Mouse (Mus musculus) stomach, embryonic 15.5 days (tissue): ENCODE results near the gene Dap3. TPM values are rescaled to one million over a fixed set of nuclear protein-coding genes. Genes with fewer than 3 reads are reported as not detected.
A peak's percentile ranks its signal among the peaks of the same experiment; 100 is the strongest.

Source experiments
- ATAC-seq: fragments of 200-750 bp; cut with Nextera tagmentation; 2 replicates; pipeline ENCODE4 v1.8.0; 2017; ENCODE audit warnings: low read depth, moderate number of reproducible peaks, moderate TSS enrichment; ENCODE audit not compliant: insufficient read depth, low FRiP score
- H3K27ac ChIP-seq: fragments of 300-500 bp; sonication (generic); 2 replicates; pipeline ENCODE4 v1.5.1; 2015; ENCODE audit warnings: mild to moderate bottlenecking, inconsistent platforms
- H3K27me3 ChIP-seq: fragments of 300-500 bp; sonication (generic); replicated peaks from 2 replicates; pipeline ENCODE4 v1.6.1; 2015; ENCODE audit warnings: inconsistent platforms
- H3K36me3 ChIP-seq: fragments of 300-500 bp; sonication (generic); 2 replicates; pipeline ENCODE4 v1.6.1; 2015; ENCODE audit warnings: inconsistent platforms
- H3K4me1 ChIP-seq: fragments of 300-500 bp; sonication (generic); 2 replicates; pipeline ENCODE4 v1.6.1; 2015; ENCODE audit warnings: inconsistent platforms
- H3K4me2 ChIP-seq: fragments of 300-500 bp; sonication (generic); 2 replicates; pipeline ENCODE4 v1.6.1; 2015; ENCODE audit warnings: mild to moderate bottlenecking, inconsistent platforms
- H3K4me3 ChIP-seq: fragments of 300-500 bp; sonication (generic); replicated peaks from 2 replicates; pipeline ENCODE4 v1.5.1; 2015; ENCODE audit warnings: inconsistent platforms
- H3K9ac ChIP-seq: fragments of 300-500 bp; sonication (generic); 2 replicates; pipeline ENCODE4 v1.6.1; 2015; ENCODE audit warnings: inconsistent platforms
- H3K9me3 ChIP-seq: fragments of 300-500 bp; sonication (generic); 2 replicates; pipeline ENCODE4 v1.6.1; 2016; ENCODE audit warnings: inconsistent platforms
- WGBS: fragments of 180-500 bp; shearing (Covaris S2); methylation state at CpG from one replicate; pipeline ENCODE4 v1.1.7; 2015; 5-methylcytosine and 5-hydroxymethylcytosine counted together
- polyA plus RNA-seq: library from polyadenylated mRNA; unstranded; fragments of >200 nt; fragmentation: Nextera tagmentation; extraction: Ambion mirVana; gene quantifications from 2 replicates; pipeline ENCODE4 v1.2.1, GENCODE M21; 2015

Dap3 gene
- polyA plus RNA-seq, 1 experiment from 2014 or later = 130 TPM

DNA sequence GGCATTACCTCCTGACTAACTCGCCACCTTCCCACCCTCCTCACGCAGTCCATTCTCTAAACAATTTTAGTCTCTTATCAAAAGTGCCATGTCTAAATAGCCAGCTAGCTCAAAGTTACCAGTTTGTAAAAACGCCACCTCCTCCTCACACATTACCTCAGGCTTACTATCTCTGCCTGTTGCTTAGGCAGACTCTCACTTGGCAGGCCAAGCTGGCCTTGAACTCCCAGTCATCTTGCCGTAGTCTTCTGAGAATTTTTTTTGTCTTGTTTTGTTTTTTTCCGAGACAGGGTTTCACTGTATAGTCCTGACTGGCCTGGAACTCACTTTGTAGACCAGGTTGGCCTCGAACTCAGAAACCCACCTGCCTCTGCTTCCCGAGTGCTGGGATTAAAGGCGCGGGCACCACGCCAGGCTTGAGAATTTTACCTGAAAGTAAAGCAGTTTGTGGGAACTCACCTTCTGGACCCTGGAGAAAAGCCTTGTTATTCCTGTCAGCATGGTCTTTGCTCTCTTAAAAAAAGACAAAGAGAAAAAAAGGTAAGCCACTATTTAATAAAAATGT lies 8.6 kb downstream of the Dap3 start:
- ATAC-seq = no peak
- H3K36me3 ChIP-seq = peaks cover 21% of the 10 kb centered on the region

GRCm38 (mm10) chr3:88939749-88940148 lies 11.2 kb downstream of the Dap3 start:
- ATAC-seq = no peak
- no peak overlapping the region for H3K27ac ChIP-seq
- H3K4me1 ChIP-seq = no peaks in the 10 kb centered on the region
- no peaks in the 10 kb centered on the region for H3K27me3 ChIP-seq
- H3K9me3 ChIP-seq = no peaks in the 10 kb centered on the region
- H3K9ac ChIP-seq = no peak overlapping the region
- 78% methylated on average over 3 of the region's 3 CpGs for WGBS
- H3K4me2 ChIP-seq = no peak overlapping the region
- peaks cover 36% of the 10 kb centered on the region for H3K36me3 ChIP-seq
- H3K4me3 ChIP-seq = no peak overlapping the region

More for the DNA sequence above, 8.6 kb downstream of the Dap3 start:
- Histone ChIP-seq H3K9ac (no peak overlapping the region), H3K27ac (no peak overlapping the region), H3K9me3 (no peaks in the 10 kb centered on the region), H3K4me1 (no peaks in the 10 kb centered on the region), H3K27me3 (no peaks in the 10 kb centered on the region), H3K4me2 (no peak overlapping the region), H3K4me3 (no peak overlapping the region)
- 88% methylated on average over 10 of the region's 10 CpGs for WGBS

DNA sequence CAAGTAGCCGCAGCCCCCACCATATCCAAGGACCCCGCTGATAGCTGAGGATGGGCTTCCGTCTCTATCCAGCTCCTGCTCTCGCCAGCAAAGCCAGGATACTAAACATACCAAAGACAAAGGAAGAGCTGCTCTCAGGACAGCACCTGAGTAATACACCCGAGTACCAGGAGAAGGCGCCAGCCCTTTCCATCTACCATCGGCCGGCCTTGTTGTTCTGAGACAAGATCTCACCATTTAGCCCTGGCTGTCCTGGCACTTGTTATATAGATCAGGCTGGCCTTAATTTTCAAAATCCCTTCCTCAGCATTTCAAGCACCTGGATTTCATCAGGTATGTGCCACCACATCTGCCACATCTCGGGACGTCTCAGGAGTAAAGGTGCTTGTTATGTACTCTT lies 11.9 kb downstream of the Dap3 start:
- WGBS = 91% methylated on average over 10 of the region's 10 CpGs
- H3K36me3 ChIP-seq = peaks cover 42% of the 10 kb centered on the region
- H3K27ac ChIP-seq = no peak overlapping the region
- H3K27me3 ChIP-seq = no peaks in the 10 kb centered on the region
- no peaks in the 10 kb centered on the region for H3K9me3 ChIP-seq
- H3K4me3 ChIP-seq = no peak overlapping the region
- no peak for ATAC-seq
- H3K4me2 ChIP-seq = no peak overlapping the region
- H3K4me1 ChIP-seq = no peaks in the 10 kb centered on the region
- no peak overlapping the region for H3K9ac ChIP-seq

DNA sequence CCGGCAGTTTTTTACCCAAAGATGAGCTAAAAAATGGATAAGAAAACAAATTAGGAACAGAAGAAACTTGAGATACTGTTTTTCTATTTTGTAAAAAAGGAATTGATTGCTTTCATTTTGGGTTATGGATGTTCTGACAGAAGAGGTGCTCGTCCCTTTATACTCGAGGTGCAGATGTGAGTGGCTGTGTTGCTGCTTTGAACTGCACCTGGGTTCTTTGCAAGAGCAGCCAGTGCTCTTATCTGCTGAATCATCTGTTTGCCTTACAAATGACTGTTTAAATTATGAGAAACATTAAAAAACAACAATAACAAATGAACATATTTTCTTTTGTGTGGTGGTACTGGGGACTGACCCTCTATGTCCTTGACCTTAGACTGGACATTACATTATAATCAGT lies 21.5 kb downstream of the Dap3 start:
- H3K27me3 ChIP-seq = no peaks in the 10 kb centered on the region
- H3K4me1 ChIP-seq = no peaks in the 10 kb centered on the region
- WGBS = 80% methylated on average over 3 of the region's 3 CpGs
- no peak overlapping the region for H3K27ac ChIP-seq
- H3K9ac ChIP-seq = no peak overlapping the region
- no peak for ATAC-seq
- H3K4me2 ChIP-seq = no peak overlapping the region
- peaks cover 43% of the 10 kb centered on the region for H3K36me3 ChIP-seq
- H3K9me3 ChIP-seq = no peaks in the 10 kb centered on the region
- no peak overlapping the region for H3K4me3 ChIP-seq

DNA sequence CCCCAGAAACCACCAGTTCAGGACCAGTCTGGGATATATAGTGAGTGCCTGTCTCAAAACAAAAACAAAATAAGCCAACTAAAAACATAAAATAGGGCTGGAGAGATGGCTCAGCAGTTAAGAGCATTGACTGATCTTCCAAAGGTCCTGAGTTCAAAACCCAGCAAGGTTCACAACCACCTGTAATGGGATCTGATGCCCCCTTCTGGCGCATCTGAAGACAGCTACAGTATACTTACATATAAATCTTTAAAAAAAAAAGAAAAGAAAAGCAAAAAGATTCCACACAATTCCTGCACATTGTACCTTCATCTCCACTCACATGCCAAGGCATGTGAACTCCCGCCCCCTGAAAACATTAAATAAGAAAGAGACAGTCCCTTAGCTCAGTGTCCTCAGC lies 25.3 kb downstream of the Dap3 start:
- no peak overlapping the region for H3K9ac ChIP-seq
- no peak for ATAC-seq
- peaks cover 61% of the 10 kb centered on the region for H3K36me3 ChIP-seq
- H3K27me3 ChIP-seq = no peaks in the 10 kb centered on the region
- no peak overlapping the region for H3K4me3 ChIP-seq
- WGBS = 82% methylated on average over 2 of the region's 2 CpGs
- H3K27ac ChIP-seq = no peak overlapping the region
- no peaks in the 10 kb centered on the region for H3K9me3 ChIP-seq
- no peaks in the 10 kb centered on the region for H3K4me1 ChIP-seq
- no peak overlapping the region for H3K4me2 ChIP-seq

- WGBS = 82% methylated on average over 8 of the region's 8 CpGs
- Histone ChIP-seq H3K36me3 (peaks cover 55% of the 10 kb centered on the region), H3K4me2 (no peak overlapping the region), H3K27ac (no peak overlapping the region), H3K9ac (no peak overlapping the region), H3K9me3 (no peaks in the 10 kb centered on the region), H3K4me1 (no peaks in the 10 kb centered on the region), H3K27me3 (no peaks in the 10 kb centered on the region), H3K4me3 (no peak overlapping the region)
- ATAC-seq = no peak
Measured at GRCm38 (mm10) chr3:88923989-88924591, 26.9 kb downstream of the Dap3 start.

GRCm38 (mm10) chr3:88921411-88921810 lies 29.6 kb downstream of the Dap3 start:
- 94% methylated on average over 9 of the region's 9 CpGs for WGBS
- H3K4me2 ChIP-seq = no peak overlapping the region
- peaks cover 42% of the 10 kb centered on the region for H3K36me3 ChIP-seq
- no peaks in the 10 kb centered on the region for H3K27me3 ChIP-seq
- H3K9me3 ChIP-seq = no peaks in the 10 kb centered on the region
- no peak overlapping the region for H3K27ac ChIP-seq
- ATAC-seq = no peak
- H3K9ac ChIP-seq = no peak overlapping the region
- H3K4me3 ChIP-seq = no peak overlapping the region
- H3K4me1 ChIP-seq = 0 out of 2 replicates have a peak, but pooled peaks cover 3% of the 10 kb centered on the region

DNA sequence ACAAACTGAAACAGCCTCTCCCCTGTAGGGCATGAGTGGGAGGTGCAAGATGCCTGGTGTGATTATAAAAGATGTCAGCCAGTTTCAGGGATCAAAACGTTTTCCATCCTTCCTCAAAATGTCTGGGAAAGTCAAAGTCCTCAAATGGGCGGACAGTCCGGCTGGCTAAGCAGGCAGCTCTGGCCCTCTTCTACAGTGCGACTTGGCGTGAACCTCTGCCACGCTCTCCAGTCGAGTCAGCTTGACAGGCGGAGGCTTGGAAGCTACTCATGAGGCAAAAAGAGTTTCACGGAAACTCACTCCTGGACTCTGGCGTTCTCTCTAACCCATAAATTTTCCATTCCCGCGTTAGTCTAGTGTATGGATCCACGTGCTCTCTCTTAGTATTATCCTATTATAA lies 32.0 kb downstream of the Dap3 start:
- Histone ChIP-seq H3K27ac (peak overlapping the region; percentile 35; the same call in 1 of the 2 replicates), H3K4me1 (peaks cover 6% of the 10 kb centered on the region; the same call in 1 of the 2 replicates), H3K36me3 (peaks cover 27% of the 10 kb centered on the region), H3K27me3 (no peaks in the 10 kb centered on the region), H3K4me3 (no peak overlapping the region), H3K9me3 (no peaks in the 10 kb centered on the region), H3K9ac (no peak overlapping the region), H3K4me2 (no peak overlapping the region)
- ATAC-seq = no peak
- WGBS = 64% methylated on average over 13 of the region's 13 CpGs

GRCm38 (mm10) chr3:88914384-88914810 lies 36.6 kb downstream of the Dap3 start:
- no peaks in the 10 kb centered on the region for H3K27me3 ChIP-seq
- peak overlapping the region; percentile 90 for H3K27ac ChIP-seq
- WGBS = 22% methylated on average over 8 of the region's 8 CpGs
- H3K4me1 ChIP-seq = peaks cover 13% of the 10 kb centered on the region
- peak overlapping the region; percentile 82 for H3K4me3 ChIP-seq
- no peaks in the 10 kb centered on the region for H3K9me3 ChIP-seq
- H3K9ac ChIP-seq = peak overlapping the region; percentile 44; the same call in 1 of the 2 replicates
- H3K4me2 ChIP-seq = peak overlapping the region; percentile 88
- ATAC-seq = no peak
- peaks cover 27% of the 10 kb centered on the region for H3K36me3 ChIP-seq

- no peaks in the 10 kb centered on the region for H3K27me3 ChIP-seq
- H3K4me1 ChIP-seq = peaks cover 13% of the 10 kb centered on the region
- ATAC-seq = peak; percentile 95
- H3K4me2 ChIP-seq = peak within 1 kb of the TSS; percentile 88
- H3K27ac ChIP-seq = peak within 1 kb of the TSS; percentile 90
- H3K9me3 ChIP-seq = no peaks in the 10 kb centered on the region
- H3K4me3 ChIP-seq = peak within 1 kb of the TSS; percentile 82
- under 1% methylated on average over 62 of the region's 62 CpGs for WGBS
- peak within 1 kb of the TSS; percentile 61 for H3K9ac ChIP-seq
- peaks cover 30% of the 10 kb centered on the region for H3K36me3 ChIP-seq
Measured at GRCm38 (mm10) chr3:88913511-88914383, 37.2 kb downstream of the Dap3 start, which contains the start of gene Msto1. Gene Msto1, minus strand, starts transcription at chr3:88913999.

- no peak for ATAC-seq
- H3K4me3 ChIP-seq = peak overlapping the region; percentile 82; the same call in 1 of the 2 replicates
- no peaks in the 10 kb centered on the region for H3K9me3 ChIP-seq
- H3K4me2 ChIP-seq = peak overlapping the region; percentile 88
- H3K36me3 ChIP-seq = peaks cover 41% of the 10 kb centered on the region
- no peak overlapping the region for H3K9ac ChIP-seq
- WGBS = 86% methylated on average over 7 of the region's 7 CpGs
- no peak overlapping the region for H3K27ac ChIP-seq
- no peaks in the 10 kb centered on the region for H3K27me3 ChIP-seq
- peaks cover 10% of the 10 kb centered on the region for H3K4me1 ChIP-seq
Measured at GRCm38 (mm10) chr3:88912585-88912984, 38.4 kb downstream of the Dap3 start.
